Mouse (Mus musculus) forelimb bud, embryonic 11.5 days (tissue): Measurements from ENCODE around the gene Pknox1.

ENCODE experiments used
- DNase-seq: peaks from one replicate; pipeline ENCODE4 v3.0.0-alpha.2; 2012; ENCODE audit warnings: low read depth, low spot score

Gene Pknox1

DNA sequence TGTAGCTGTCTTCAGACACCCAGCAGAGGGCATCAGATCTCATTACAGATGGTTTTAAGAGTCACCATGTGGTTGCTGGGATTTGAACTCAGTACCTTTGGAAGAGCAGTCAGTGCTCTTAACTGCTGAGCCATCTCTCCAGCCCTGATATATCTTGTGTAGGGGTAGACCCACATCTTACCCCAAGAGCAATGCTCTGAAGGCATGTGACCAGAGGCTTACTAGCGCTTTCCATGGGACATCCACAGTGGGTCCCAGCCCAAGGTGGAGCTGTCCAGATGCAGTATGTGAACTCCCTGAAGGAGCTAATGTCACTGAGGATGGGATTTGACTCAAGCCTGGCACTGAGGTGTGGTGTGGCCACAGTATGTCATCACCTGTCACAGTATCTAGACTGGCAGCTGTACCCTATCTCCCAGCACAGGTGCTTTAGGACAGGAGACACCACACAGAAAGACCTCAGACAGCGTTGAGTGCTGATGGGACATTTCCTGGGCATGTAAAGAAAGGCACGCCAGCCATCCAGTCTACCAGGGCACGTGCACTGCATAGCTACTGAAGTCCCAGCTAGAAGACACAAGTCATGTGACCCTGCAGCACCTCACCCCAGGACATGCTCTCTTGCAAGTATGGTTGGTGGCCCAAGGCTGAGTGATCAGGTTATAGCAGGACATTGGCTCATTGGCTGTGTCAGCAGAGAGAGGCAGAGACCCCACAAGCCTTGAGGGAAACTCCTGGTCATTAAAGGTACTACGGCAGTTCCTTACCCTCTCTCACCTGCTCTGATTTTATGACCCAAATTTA is 81.9 kb downstream of the Pknox1 start:
- DNase-seq = no peak

- DNase-seq = no peak
These were observed 87.6 kb downstream of the Pknox1 start for GRCm38 (mm10) chr17:31652152-31652551.

- no peak for DNase-seq
These were observed 88.7 kb downstream of the Pknox1 start for GRCm38 (mm10) chr17:31653277-31653676.

DNA sequence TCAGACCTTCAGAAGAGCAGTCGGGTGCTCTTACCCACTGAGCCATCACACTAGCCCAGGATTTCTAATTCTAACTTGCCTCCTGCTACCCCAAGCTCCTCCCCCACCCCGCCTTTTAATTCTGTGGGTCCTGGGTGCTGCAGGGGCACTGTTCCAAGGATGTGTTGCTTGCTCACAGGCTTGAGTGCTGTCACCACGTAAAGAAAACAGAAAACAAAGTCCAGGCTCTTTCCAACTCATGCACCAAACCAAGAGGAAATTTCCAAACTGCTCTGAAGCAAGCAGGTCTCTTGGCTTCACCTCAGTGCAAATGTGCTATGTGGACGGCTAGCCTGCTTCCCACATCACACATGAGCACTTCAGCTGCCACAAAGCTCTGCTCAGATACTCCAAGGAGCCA is 90.8 kb downstream of the Pknox1 start:
- DNase-seq = no peak

DNA sequence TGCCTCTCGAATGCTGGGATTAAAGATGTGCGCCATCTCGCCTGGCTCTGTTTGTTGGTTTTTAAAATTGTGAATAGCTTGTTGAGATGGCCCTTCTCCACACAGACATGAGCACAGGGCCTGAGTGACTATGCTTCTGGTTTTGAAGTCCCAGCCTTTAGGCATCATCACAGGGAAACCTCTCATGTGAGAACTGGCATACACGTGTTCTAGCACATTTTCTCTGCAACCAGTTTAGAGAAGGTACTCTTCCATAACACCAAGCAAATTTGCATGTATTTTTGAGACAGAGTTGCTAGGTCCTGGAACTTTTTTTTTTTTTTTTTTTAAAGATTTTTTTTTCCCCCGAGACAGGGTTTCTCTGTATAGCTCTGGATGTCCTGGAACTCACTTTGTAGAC is 92.1 kb downstream of the Pknox1 start:
- no peak for DNase-seq
